Mouse (Mus musculus) intestine, postnatal 0 days (tissue): ENCODE results near the gene 1700003F12Rik. TPM values are rescaled to one million over a fixed set of nuclear protein-coding genes. Genes with fewer than 3 reads are reported as not detected.

Source experiments
- ATAC-seq: fragments of 200-750 bp; cut with Nextera tagmentation; 2 replicates; pipeline ENCODE4 v1.8.0; 2017; ENCODE audit warnings: mild to moderate bottlenecking, moderate TSS enrichment, moderate library complexity
- H3K27ac ChIP-seq: fragments of 300-500 bp; sonication (generic); 2 replicates; pipeline ENCODE4 v1.5.1; 2014; ENCODE audit warnings: mild to moderate bottlenecking, low read depth, low read length, moderate library complexity
- H3K27me3 ChIP-seq: fragments of 300-500 bp; sonication (generic); replicated peaks from 2 replicates; pipeline ENCODE4 v1.6.1; 2014; ENCODE audit warnings: low read length, mixed read lengths; ENCODE audit not compliant: control insufficient read depth, insufficient read depth
- H3K36me3 ChIP-seq: fragments of 300-500 bp; sonication (generic); 2 replicates; pipeline ENCODE4 v1.6.1; 2014; ENCODE audit warnings: mild to moderate bottlenecking, moderate library complexity; ENCODE audit not compliant: control insufficient read depth, insufficient read depth
- H3K4me1 ChIP-seq: fragments of 300-500 bp; sonication (generic); replicated peaks from 2 replicates; pipeline ENCODE4 v1.6.1; 2014; ENCODE audit warnings: antibody characterized with exemption, low read length, mixed read lengths; ENCODE audit not compliant: control insufficient read depth, insufficient read depth
- H3K4me2 ChIP-seq: fragments of 300-500 bp; sonication (generic); replicated peaks from 2 replicates; pipeline ENCODE4 v1.6.1; 2014; ENCODE audit warnings: low read depth, mild to moderate bottlenecking, moderate library complexity
- H3K4me3 ChIP-seq: fragments of 300-500 bp; sonication (generic); 2 replicates; pipeline ENCODE4 v1.5.1; 2014; ENCODE audit warnings: low read depth, low read length
- H3K9ac ChIP-seq: fragments of 300-500 bp; sonication (generic); 2 replicates; pipeline ENCODE4 v1.6.1; 2014; ENCODE audit warnings: mild to moderate bottlenecking, low read depth, low read length
- H3K9me3 ChIP-seq: fragments of 300-500 bp; sonication (generic); 2 replicates; pipeline ENCODE4 v1.6.1; 2016; ENCODE audit warnings: mixed run types; ENCODE audit not compliant: control insufficient read depth
- CTCF ChIP-seq: sonication (generic); IDR thresholded peaks from 2 replicates; pipeline ENCODE4 v1.5.1; 2016; ENCODE audit warnings: low read depth, mild to moderate bottlenecking, control low read depth, antibody characterized with exemption, moderate library complexity
- WGBS: fragments of 180-500 bp; shearing (Covaris S2); extraction: QIAGEN DNeasy Blood & Tissue Kit; methylation state at CpG from one replicate; pipeline ENCODE4 v1.1.7; 2014; 5-methylcytosine and 5-hydroxymethylcytosine counted together
- polyA plus RNA-seq: library from polyadenylated mRNA; unstranded; fragments of >200 nt; fragmentation: Nextera tagmentation; extraction: Ambion mirVana; gene quantifications from 2 replicates; pipeline ENCODE4 v1.2.1, GENCODE M21; 2015

The 1700003F12Rik gene
- polyA plus RNA-seq, 1 experiment from 2014 or later = 1.6 TPM

DNA sequence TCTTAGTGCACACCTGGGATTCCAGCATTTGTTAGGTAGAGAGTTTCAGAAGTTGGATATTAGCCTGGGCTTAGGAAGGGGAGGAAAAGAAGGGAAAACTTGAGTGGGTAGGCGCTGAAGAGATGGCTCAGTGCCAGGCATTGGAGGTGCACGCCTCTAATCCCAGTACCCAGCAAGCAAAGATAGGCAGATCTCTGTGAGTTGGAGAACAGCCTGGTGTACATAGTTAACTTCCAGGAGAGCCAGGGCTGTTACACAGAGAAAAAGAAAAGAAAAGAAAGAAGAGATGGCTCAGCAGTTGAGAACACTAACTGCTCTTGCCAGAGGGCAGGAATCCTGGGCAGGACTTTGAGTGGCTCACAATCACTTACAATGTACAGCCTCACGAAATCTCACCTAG, 20.4 kb upstream of the 1700003F12Rik start:
- Histone ChIP-seq H3K36me3 (peaks cover 42% of the 10 kb centered on the region), H3K4me3 (no peak overlapping the region), H3K9ac (no peak overlapping the region), H3K4me2 (no peak overlapping the region), H3K27ac (no peak overlapping the region), H3K9me3 (no peaks in the 10 kb centered on the region), H3K27me3 (no peaks in the 10 kb centered on the region), H3K4me1 (no peaks in the 10 kb centered on the region)
- TF ChIP-seq CTCF = no peak
- no peak for ATAC-seq
- 70% methylated on average over 3 of the region's 3 CpGs for WGBS

DNA sequence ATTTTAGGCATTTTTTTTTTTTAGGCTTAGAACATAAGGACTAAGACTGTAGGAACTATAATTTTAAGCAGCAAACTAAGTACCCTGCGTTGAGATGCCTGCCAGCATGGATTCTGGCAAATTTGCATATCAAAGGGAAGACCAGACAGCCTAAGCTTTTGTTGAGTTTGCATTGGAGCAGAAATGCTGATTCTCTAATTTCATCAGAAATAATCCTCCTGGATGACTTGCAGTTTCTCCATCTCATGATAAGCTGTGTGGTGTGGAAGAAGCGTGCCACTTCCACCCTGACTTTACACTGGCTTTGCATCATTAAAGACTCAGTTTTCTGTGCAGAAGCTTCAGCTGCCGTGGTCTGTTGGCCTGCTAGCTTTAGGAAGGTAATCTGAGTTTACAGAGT, 14.0 kb upstream of the 1700003F12Rik start:
- no peaks in the 10 kb centered on the region for H3K27me3 ChIP-seq
- ATAC-seq = no peak
- WGBS = 70% methylated on average over 3 of the region's 3 CpGs
- no peak overlapping the region for H3K4me2 ChIP-seq
- H3K9me3 ChIP-seq = no peaks in the 10 kb centered on the region
- H3K4me1 ChIP-seq = no peaks in the 10 kb centered on the region
- H3K9ac ChIP-seq = no peak overlapping the region
- TF ChIP-seq CTCF = no peak
- no peak overlapping the region for H3K4me3 ChIP-seq
- H3K36me3 ChIP-seq = peaks cover 34% of the 10 kb centered on the region
- no peak overlapping the region for H3K27ac ChIP-seq

DNA sequence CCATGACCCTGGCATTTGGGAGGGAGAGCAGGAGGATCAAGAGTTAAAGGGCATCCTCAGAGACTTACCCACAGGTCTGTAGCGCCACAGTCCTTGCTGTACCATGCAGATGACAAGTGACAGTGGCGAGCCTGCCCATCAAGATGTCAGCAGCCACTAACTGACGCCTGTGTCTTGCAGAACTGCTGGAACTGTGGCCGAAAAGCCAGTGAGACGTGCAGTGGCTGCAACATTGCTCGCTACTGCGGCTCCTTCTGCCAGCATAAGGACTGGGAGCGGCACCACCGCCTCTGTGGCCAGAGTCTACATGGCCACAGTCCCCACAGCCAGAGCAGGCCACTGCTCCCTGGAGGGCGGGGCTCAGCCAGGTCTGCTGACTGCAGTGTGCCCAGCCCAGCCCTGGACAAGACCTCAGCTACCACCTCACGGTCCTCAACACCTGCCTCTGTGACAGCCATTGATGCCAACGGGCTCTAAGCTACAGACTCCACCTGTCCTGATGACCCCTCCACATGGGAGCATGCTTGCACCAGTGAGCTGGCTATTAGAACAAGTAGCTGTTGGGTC, 12.1 kb upstream of the 1700003F12Rik start:
- WGBS = 92% methylated on average over 12 of the region's 12 CpGs
- Histone ChIP-seq H3K27ac (no peak overlapping the region; the same call in 1 of the 2 replicates), H3K27me3 (no peaks in the 10 kb centered on the region), H3K9me3 (no peaks in the 10 kb centered on the region), H3K4me3 (no peak overlapping the region), H3K4me1 (no peaks in the 10 kb centered on the region), H3K9ac (no peak overlapping the region), H3K4me2 (no peak overlapping the region), H3K36me3 (peaks cover 26% of the 10 kb centered on the region)
- no peak for TF ChIP-seq CTCF
- ATAC-seq = 0 out of 2 replicates have a peak, but pooled peaks have one; percentile 22

GRCm38 (mm10) chr2:154538310-154538709, 8.6 kb upstream of the 1700003F12Rik start:
- Histone ChIP-seq H3K9me3 (no peaks in the 10 kb centered on the region), H3K27ac (no peak overlapping the region), H3K36me3 (peaks cover 12% of the 10 kb centered on the region), H3K27me3 (no peaks in the 10 kb centered on the region), H3K4me3 (no peak overlapping the region), H3K9ac (no peak overlapping the region), H3K4me2 (no peak overlapping the region), H3K4me1 (no peaks in the 10 kb centered on the region)
- ATAC-seq = no peak
- no peak for TF ChIP-seq CTCF
- WGBS = 62% methylated on average over 2 of the region's 2 CpGs

- Histone ChIP-seq H3K36me3 (peaks cover 12% of the 10 kb centered on the region), H3K27ac (no peak overlapping the region), H3K9ac (no peak overlapping the region), H3K4me1 (no peaks in the 10 kb centered on the region), H3K4me2 (no peak overlapping the region), H3K27me3 (no peaks in the 10 kb centered on the region), H3K4me3 (no peak overlapping the region), H3K9me3 (no peaks in the 10 kb centered on the region)
- TF ChIP-seq CTCF = no peak
- WGBS = 38% methylated on average over 3 of the region's 3 CpGs
- ATAC-seq = no peak
Measured at GRCm38 (mm10) chr2:154538710-154539109, 8.2 kb upstream of the 1700003F12Rik start.

DNA sequence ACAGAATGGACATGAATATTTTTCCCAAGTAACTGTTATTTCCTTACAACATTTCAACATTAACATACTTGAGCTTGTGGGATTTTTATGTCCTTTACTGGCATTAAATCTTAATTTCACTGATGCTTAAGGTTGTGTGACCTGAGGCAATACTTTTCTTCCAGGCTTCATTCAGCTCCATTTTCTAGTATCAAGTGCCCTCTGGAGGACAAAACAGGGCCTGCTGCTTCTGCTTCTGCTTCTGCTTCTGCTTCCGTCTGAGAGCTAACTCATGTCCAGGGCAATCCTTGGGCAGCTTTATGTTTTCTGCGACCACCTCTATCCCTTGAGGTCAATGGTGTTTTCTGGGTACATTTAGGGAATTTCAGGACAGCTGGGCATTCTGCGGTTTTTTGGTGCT, 7.2 kb upstream of the 1700003F12Rik start:
- no peaks in the 10 kb centered on the region for H3K27me3 ChIP-seq
- no peak overlapping the region for H3K9ac ChIP-seq
- TF ChIP-seq CTCF = peak; percentile 79
- 75% methylated on average over 3 of the region's 3 CpGs for WGBS
- no peak for ATAC-seq
- H3K36me3 ChIP-seq = peaks cover 8% of the 10 kb centered on the region
- no peaks in the 10 kb centered on the region for H3K9me3 ChIP-seq
- H3K4me2 ChIP-seq = no peak overlapping the region
- H3K4me1 ChIP-seq = no peaks in the 10 kb centered on the region
- H3K4me3 ChIP-seq = no peak overlapping the region
- H3K27ac ChIP-seq = no peak overlapping the region

DNA sequence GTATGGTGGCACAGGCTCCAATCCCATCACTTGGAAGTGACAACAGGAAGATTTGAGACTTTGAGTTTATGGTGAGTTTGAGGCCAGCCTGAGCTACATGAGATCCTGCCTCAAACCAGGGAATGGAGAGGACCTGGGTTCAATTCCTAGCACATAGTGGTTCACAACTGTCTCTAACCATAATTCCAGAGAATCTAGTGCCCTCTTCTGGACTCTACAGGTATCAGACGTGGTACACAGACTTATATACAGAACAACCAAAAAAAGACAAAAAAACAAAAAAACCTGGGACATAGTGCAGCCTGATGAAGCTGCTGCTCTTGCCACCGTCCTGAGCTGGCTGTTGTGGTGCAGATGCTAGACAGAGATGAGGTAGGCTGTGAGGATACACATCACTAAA, 5.3 kb upstream of the 1700003F12Rik start:
- no peaks in the 10 kb centered on the region for H3K27me3 ChIP-seq

More for the DNA sequence above, 5.3 kb upstream of the 1700003F12Rik start:
- TF ChIP-seq CTCF = peak; percentile 33; the same call in 1 of the 2 replicates
- Histone ChIP-seq H3K36me3 (no peaks in the 10 kb centered on the region), H3K27ac (no peak overlapping the region), H3K4me2 (no peak overlapping the region), H3K4me1 (no peaks in the 10 kb centered on the region), H3K9me3 (no peaks in the 10 kb centered on the region), H3K9ac (no peak overlapping the region), H3K4me3 (no peak overlapping the region)
- ATAC-seq = no peak
- 82% methylated on average over 2 of the region's 2 CpGs for WGBS
